Mouse (Mus musculus) lung, postnatal 0 days (tissue): ENCODE measurements around the gene Mad2l1.

Source experiments
- CTCF ChIP-seq: IDR thresholded peaks from 2 replicates; pipeline ENCODE4 v1.5.1; 2016; ENCODE audit warnings: antibody characterized with exemption, mild to moderate bottlenecking
- EP300 ChIP-seq: IDR thresholded peaks from 2 replicates; pipeline ENCODE4 v1.6.1; 2016; ENCODE audit warnings: antibody characterized with exemption, mild to moderate bottlenecking, control low read depth

DNA sequence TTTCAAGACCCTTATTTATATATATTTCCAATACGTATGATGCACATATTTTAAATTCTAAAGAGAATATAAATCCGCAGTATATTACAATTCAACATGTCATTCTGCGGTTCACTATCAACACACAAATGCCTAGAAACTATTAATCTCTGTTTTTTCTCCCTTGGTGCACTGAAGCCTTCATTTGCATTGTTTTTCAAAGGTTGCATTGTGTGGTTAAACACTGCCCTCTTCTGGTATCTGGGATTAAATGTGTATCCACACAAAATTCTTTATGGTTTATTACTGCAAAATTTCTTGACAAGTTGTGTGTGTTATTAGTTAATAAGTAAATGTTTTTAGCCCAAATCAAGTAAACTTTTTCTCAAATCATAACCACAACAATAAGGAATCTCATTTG lies 1.9 kb upstream of the Mad2l1 start:
- no peak for TF ChIP-seq EP300
- TF ChIP-seq CTCF: peak; percentile 78
